Mouse (Mus musculus): ENCODE measurements at regions not wholly inside any gene's neighbourhood (a gene's known extent, or its start where the extent isn't known, plus 50 kb on each side); places are given as distances from the start of the nearest gene placed in this dataset.

DNA sequence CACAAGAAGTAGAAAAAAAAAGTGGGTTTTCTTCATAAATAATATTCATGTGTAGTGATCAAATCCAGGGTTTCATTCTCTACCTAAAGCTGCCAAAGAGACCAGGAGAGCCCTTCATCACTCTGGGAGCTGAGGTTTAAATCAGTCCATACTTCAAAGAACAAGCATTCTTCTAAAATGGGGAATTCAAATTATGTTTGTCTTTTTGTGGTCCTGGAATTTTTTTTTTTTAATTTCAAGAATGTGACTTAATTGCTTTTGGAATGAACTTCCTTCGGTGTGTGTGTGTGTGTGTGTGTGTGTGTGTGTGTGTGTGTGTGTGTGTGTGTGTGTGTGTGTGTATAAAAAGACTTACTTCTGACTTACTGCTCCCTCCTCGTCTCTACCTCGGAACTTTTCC lies 375.9 kb downstream of the Klf5 start:
- no peak for TF ChIP-seq ZC3H11A (IDR thresholded peaks at IDR 0.05; ENCODE audit: low read depth, low read length)
- TF ChIP-seq CTCF (IDR thresholded peaks at IDR 0.05 in 2 of 3, conservative IDR thresholded peaks at IDR 0.05 in 1 of 3; ENCODE audit: control insufficient read depth in 1 of 3, insufficient read depth in 1 of 3, low read depth in 2 of 3, low read length in 3 of 3, poor library complexity in 1 of 3, severe bottlenecking in 1 of 3): no peak
- TF ChIP-seq KAT2A (conservative IDR thresholded peaks at IDR 0.05; ENCODE audit: low read depth, low read length): no peak
- no peak for TF ChIP-seq NRF1 (IDR thresholded peaks at IDR 0.05; ENCODE audit: insufficient read depth, low read depth, low read length, poor library complexity, severe bottlenecking)
- no peak for TF ChIP-seq MXI1 (IDR thresholded peaks at IDR 0.05; ENCODE audit: low read depth, low read length)
